Mouse (Mus musculus) heart, embryonic 13.5 days (tissue): ENCODE data around the gene Hist1h4d. TPM values are rescaled to one million over a fixed set of nuclear protein-coding genes. Genes with fewer than 3 reads are reported as not detected.
"Not testable (repeated sequence)": the region's sequence is repeated elsewhere in the genome, so short reads cannot be mapped to it uniquely, and the experiment has no call there.

Experiments used
- ATAC-seq: fragments of 200-750 bp; cut with Nextera tagmentation; 2 replicates; pipeline ENCODE4 v1.8.0; 2017; ENCODE audit warnings: moderate TSS enrichment; ENCODE audit not compliant: insufficient number of reproducible peaks, low FRiP score, low TSS enrichment; ENCODE audit errors: extremely low read depth
- H3K27ac ChIP-seq: fragments of 300-500 bp; sonication (generic); replicated peaks from 2 replicates; pipeline ENCODE4 v1.5.1; 2015; ENCODE audit warnings: moderate library complexity, mild to moderate bottlenecking, inconsistent platforms
- H3K27me3 ChIP-seq: fragments of 300-500 bp; sonication (generic); replicated peaks from 2 replicates; pipeline ENCODE4 v1.6.1; 2015; ENCODE audit warnings: mild to moderate bottlenecking, inconsistent platforms
- H3K36me3 ChIP-seq: fragments of 300-500 bp; sonication (generic); 2 replicates; pipeline ENCODE4 v1.6.1; 2015; ENCODE audit warnings: mild to moderate bottlenecking, inconsistent platforms
- H3K4me1 ChIP-seq: fragments of 300-500 bp; sonication (generic); 2 replicates; pipeline ENCODE4 v1.6.1; 2015; ENCODE audit warnings: inconsistent platforms
- H3K4me2 ChIP-seq: fragments of 300-500 bp; sonication (generic); 2 replicates; pipeline ENCODE4 v1.6.1; 2015; ENCODE audit warnings: inconsistent platforms, mild to moderate bottlenecking, moderate library complexity
- H3K4me3 ChIP-seq: fragments of 300-500 bp; sonication (generic); 2 replicates; pipeline ENCODE4 v1.5.1; 2015; ENCODE audit warnings: moderate library complexity, mild to moderate bottlenecking, inconsistent platforms
- H3K9ac ChIP-seq: fragments of 300-500 bp; sonication (generic); 2 replicates; pipeline ENCODE4 v1.6.1; 2015; ENCODE audit warnings: inconsistent platforms, mild to moderate bottlenecking, moderate library complexity
- H3K9me3 ChIP-seq: fragments of 300-500 bp; sonication (generic); 2 replicates; pipeline ENCODE4 v1.6.1; 2016; ENCODE audit warnings: inconsistent platforms
- WGBS: fragments of 180-500 bp; shearing (Covaris S2); methylation state at CpG from one replicate; pipeline ENCODE4 v1.1.7; 2015; ENCODE audit warnings: mixed read lengths; 5-methylcytosine and 5-hydroxymethylcytosine counted together
- polyA plus RNA-seq: library from polyadenylated mRNA; unstranded; fragments of >200 nt; fragmentation: Nextera tagmentation; extraction: Ambion mirVana; gene quantifications from 2 replicates; pipeline ENCODE4 v1.2.1, GENCODE M21; 2015

Hist1h4d gene
- polyA plus RNA-seq, 1 experiment from 2014 or later: 54.8 TPM

- H3K4me3 ChIP-seq: no peak overlapping the region
- no peak for ATAC-seq
- no peaks in the 10 kb centered on the region for H3K27me3 ChIP-seq
- no peaks in the 10 kb centered on the region for H3K9me3 ChIP-seq
- no peaks in the 10 kb centered on the region for H3K36me3 ChIP-seq
- H3K9ac ChIP-seq: no peak overlapping the region
- 58% methylated on average over 2 of the region's 2 CpGs for WGBS
- no peaks in the 10 kb centered on the region for H3K4me1 ChIP-seq
- no peak overlapping the region for H3K4me2 ChIP-seq
- H3K27ac ChIP-seq: no peak overlapping the region
Measured at GRCm38 (mm10) chr13:23610393-23610792, 29.0 kb downstream of the Hist1h4d start.

GRCm38 (mm10) chr13:23611638-23612037 is 30.2 kb downstream of the Hist1h4d start:
- H3K27me3 ChIP-seq: no peaks in the 10 kb centered on the region
- H3K27ac ChIP-seq: no peak overlapping the region
- H3K9ac ChIP-seq: no peak overlapping the region
- no peak overlapping the region for H3K4me3 ChIP-seq
- H3K4me2 ChIP-seq: no peak overlapping the region
- 85% methylated on average over 3 of the region's 3 CpGs for WGBS
- no peaks in the 10 kb centered on the region for H3K4me1 ChIP-seq
- no peaks in the 10 kb centered on the region for H3K36me3 ChIP-seq
- no peak for ATAC-seq
- no peaks in the 10 kb centered on the region for H3K9me3 ChIP-seq

GRCm38 (mm10) chr13:23620056-23620732 is 38.8 kb downstream of the Hist1h4d start:
- no peaks in the 10 kb centered on the region for H3K27me3 ChIP-seq
- WGBS: 50% methylated on average over 12 of the region's 12 CpGs
- peak overlapping the region; percentile 95 for H3K27ac ChIP-seq
- H3K4me1 ChIP-seq: peaks cover 14% of the 10 kb centered on the region
- no peak for ATAC-seq
- peak overlapping the region; percentile 98 for H3K4me2 ChIP-seq
- no peaks in the 10 kb centered on the region for H3K36me3 ChIP-seq
- H3K9ac ChIP-seq: peak overlapping the region; percentile 81
- no peaks in the 10 kb centered on the region for H3K9me3 ChIP-seq
- peak overlapping the region; percentile 74 for H3K4me3 ChIP-seq

- H3K4me1 ChIP-seq: peaks cover 14% of the 10 kb centered on the region
- peak within 1 kb of the TSS; percentile 95 for H3K27ac ChIP-seq
- peak within 1 kb of the TSS; percentile 98 for H3K9ac ChIP-seq
- H3K27me3 ChIP-seq: 0 out of 2 replicates have a peak, but pooled peaks cover 3% of the 10 kb centered on the region
- under 1% methylated on average over 27 of the region's 27 CpGs for WGBS
- H3K36me3 ChIP-seq: no peaks in the 10 kb centered on the region
- peak; percentile 58; the same call in 1 of the 2 replicates for ATAC-seq
- H3K4me2 ChIP-seq: peak within 1 kb of the TSS; percentile 98
- peak within 1 kb of the TSS; percentile 74 for H3K4me3 ChIP-seq
- no peaks in the 10 kb centered on the region for H3K9me3 ChIP-seq
Measured at GRCm38 (mm10) chr13:23620733-23621531, 39.5 kb downstream of the Hist1h4d start, which contains the start of gene Hist1h2be. Gene Hist1h2be, minus strand, starts transcription at chr13:23621124.

GRCm38 (mm10) chr13:23621532-23622174 is 40.3 kb downstream of the Hist1h4d start:
- Histone ChIP-seq H3K9ac (peak overlapping the region; percentile 98), H3K27ac (peak overlapping the region; percentile 95)

GRCm38 (mm10) chr13:23622175-23622671 is 40.8 kb downstream of the Hist1h4d start, which contains the start of gene Hist1h1e:
Gene Hist1h1e, minus strand, starts transcription at chr13:23622558.
- not testable (repeated sequence) for H3K9me3 ChIP-seq, H3K36me3 ChIP-seq, H3K27me3 ChIP-seq
- Histone ChIP-seq H3K27ac (peak within 1 kb of the TSS; percentile 95), H3K4me1 (peaks cover 14% of the 10 kb centered on the region), H3K4me3 (peak within 1 kb of the TSS; percentile 74), H3K9ac (peak within 1 kb of the TSS; percentile 98), H3K4me2 (peak within 1 kb of the TSS; percentile 98)
- ATAC-seq: peak; percentile 80
- under 1% methylated on average over 53 of the region's 53 CpGs for WGBS

More at GRCm38 (mm10) chr13:23621532-23622174, 40.3 kb downstream of the Hist1h4d start:
- Histone ChIP-seq H3K4me3 (peak overlapping the region; percentile 74), H3K4me1 (peaks cover 14% of the 10 kb centered on the region), H3K4me2 (peak overlapping the region; percentile 98), H3K9me3 (no peaks in the 10 kb centered on the region), H3K36me3 (no peaks in the 10 kb centered on the region), H3K27me3 (0 out of 2 replicates have a peak, but pooled peaks cover 3% of the 10 kb centered on the region)
- under 1% methylated on average over 18 of the region's 18 CpGs for WGBS
- ATAC-seq: peak; percentile 74; the same call in 1 of the 2 replicates

- ATAC-seq: no peak
- Histone ChIP-seq H3K4me3 (peak overlapping the region; percentile 74), H3K9me3 (no peaks in the 10 kb centered on the region), H3K4me1 (peaks cover 14% of the 10 kb centered on the region), H3K36me3 (no peaks in the 10 kb centered on the region), H3K9ac (peak overlapping the region; percentile 98), H3K27ac (peak overlapping the region; percentile 95), H3K27me3 (0 out of 2 replicates have a peak, but pooled peaks cover 3% of the 10 kb centered on the region), H3K4me2 (peak overlapping the region; percentile 98)
- WGBS: 28% methylated on average over 7 of the region's 7 CpGs
Measured at GRCm38 (mm10) chr13:23622861-23623450, 41.6 kb downstream of the Hist1h4d start.

- no peak overlapping the region for H3K27ac ChIP-seq
- 24% methylated on average over 1 of the region's 1 CpGs for WGBS
- no peak for ATAC-seq
Measured at GRCm38 (mm10) chr13:23630653-23631052, 49.3 kb downstream of the Hist1h4d start.

More at GRCm38 (mm10) chr13:23630653-23631052, 49.3 kb downstream of the Hist1h4d start:
- Histone ChIP-seq H3K36me3 (no peaks in the 10 kb centered on the region), H3K9ac (no peak overlapping the region), H3K4me2 (no peak overlapping the region), H3K4me3 (no peak overlapping the region), H3K9me3 (no peaks in the 10 kb centered on the region), H3K4me1 (no peaks in the 10 kb centered on the region), H3K27me3 (no peaks in the 10 kb centered on the region)
